Mouse (Mus musculus): ENCODE measurements around the gene 6030498E09Rik. TPM values are rescaled to one million over a fixed set of nuclear protein-coding genes. Genes with fewer than 3 reads are reported as not detected.

Gene 6030498E09Rik
- polyA plus RNA-seq (2011; ENCODE audit: insufficient read length, low read depth, missing spikeins): not detected in 2 replicates

DNA sequence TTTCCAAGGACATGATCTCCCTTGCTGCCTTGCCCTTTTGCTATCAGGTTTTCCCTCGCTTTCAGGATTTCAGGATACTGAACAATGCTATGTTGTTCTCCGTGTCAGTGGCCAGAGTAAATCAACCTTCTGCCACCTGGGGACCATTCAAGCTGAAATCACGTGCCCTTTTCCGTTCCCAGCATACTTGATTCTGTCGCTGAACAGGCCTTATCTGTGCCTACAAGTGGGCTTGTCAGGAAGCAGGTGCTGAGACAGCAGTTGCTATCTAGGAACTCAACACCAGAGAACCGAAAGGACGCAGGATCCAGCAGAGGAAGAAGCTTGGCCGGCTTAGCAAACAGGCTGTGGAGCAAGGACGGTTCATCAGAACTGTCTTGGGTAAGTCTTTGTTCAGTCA is at the start of gene 6030498E09Rik:
6030498E09Rik (plus strand) TSS at position 194 of the 400 bp plus-strand sequence.
- TF ChIP-seq CTCF (IDR thresholded peaks at IDR 0.05; ENCODE audit: borderline replicate concordance, insufficient read depth, low read length) (no peak), POLR2A (IDR thresholded peaks at IDR 0.05; ENCODE audit: low read depth, low read length) (no peak)
- no peak within 1 kb of the TSS for H3K4me3 ChIP-seq (ENCODE audit: insufficient read depth, low read length)

DNA sequence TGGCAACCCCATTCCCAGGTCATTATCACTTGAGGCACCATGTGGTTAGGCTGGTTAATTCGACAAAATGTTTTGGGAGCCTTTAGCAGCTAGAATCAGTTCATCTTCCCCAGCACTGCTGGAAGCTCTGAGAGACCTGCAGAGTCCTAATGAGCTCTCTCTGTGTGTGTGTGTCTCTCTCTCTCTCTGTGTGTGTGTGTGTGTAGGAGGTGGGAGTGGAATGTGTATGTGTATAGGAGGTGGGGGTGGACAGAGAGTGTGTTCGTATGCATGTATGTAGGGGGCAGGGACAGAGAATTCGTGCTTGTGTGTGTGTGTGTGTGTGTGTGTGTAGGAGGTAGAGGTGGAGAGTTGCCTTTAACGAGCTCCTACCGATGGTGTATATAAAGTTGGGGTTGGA is 42.4 kb upstream of the 6030498E09Rik start:
- Histone ChIP-seq H3K27ac (ENCODE audit: insufficient read depth, low read length) (no peak overlapping the region), H3K4me1 (ENCODE audit: control insufficient read depth, insufficient read depth, low read length) (peaks cover 3% of the 10 kb centered on the region; the same call in 1 of the 2 replicates), H3K4me3 (ENCODE audit: insufficient read depth, low read length) (no peak overlapping the region)
- TF ChIP-seq CTCF (IDR thresholded peaks at IDR 0.05; ENCODE audit: borderline replicate concordance, insufficient read depth, low read length) (no peak), POLR2A (IDR thresholded peaks at IDR 0.05; ENCODE audit: low read depth, low read length) (no peak)

More for the DNA sequence above, at the start of gene 6030498E09Rik:
- Histone ChIP-seq H3K4me1 (ENCODE audit: control insufficient read depth, insufficient read depth, low read length) (no peaks in the 10 kb centered on the region), H3K27ac (ENCODE audit: insufficient read depth, low read length) (no peak within 1 kb of the TSS)

DNA sequence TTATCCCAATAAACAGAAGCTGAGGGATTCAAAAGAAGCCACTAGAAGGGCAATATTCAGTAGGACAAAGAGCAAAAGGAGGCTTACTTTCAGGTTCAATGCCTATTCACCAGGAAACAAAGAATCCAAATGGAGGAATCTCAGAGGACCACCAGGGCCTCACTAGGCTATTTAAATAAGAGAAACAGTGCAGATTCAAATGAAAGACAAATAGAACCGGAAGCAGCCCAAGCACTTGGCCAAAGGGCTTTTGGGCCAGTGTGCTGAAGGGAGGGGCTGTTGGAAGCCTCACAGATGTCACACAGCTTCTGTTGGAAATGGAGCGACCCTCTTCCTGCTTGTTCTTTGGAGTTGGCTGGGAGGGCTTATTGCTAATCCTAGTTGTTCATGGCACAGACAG is 41.8 kb upstream of the 6030498E09Rik start:
- Histone ChIP-seq H3K27ac (ENCODE audit: insufficient read depth, low read length) (no peak overlapping the region), H3K4me3 (ENCODE audit: insufficient read depth, low read length) (no peak overlapping the region), H3K4me1 (ENCODE audit: control insufficient read depth, insufficient read depth, low read length) (peaks cover 8% of the 10 kb centered on the region)
- TF ChIP-seq CTCF (IDR thresholded peaks at IDR 0.05; ENCODE audit: borderline replicate concordance, insufficient read depth, low read length): no peak

DNA sequence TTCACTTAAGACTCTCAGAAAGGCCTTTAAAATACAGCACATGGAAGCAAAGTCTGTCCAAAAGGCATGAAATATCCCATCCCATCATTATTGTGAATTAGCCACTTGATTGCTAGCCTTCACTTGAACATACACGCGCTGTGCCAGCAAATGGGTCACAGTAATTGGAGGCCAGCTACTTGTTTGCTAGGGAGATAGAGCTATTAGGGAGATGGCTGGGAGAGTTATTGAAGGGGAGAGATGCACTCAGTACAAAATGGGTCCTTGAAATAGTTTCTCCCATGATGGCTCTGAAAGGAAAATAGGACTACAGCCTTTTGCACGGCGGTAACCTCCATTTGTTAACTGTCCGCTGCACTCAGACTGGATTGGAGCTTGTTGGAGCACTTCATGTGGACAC is 38.8 kb upstream of the 6030498E09Rik start:
- H3K27ac ChIP-seq (ENCODE audit: insufficient read depth, low read length): no peak overlapping the region

DNA sequence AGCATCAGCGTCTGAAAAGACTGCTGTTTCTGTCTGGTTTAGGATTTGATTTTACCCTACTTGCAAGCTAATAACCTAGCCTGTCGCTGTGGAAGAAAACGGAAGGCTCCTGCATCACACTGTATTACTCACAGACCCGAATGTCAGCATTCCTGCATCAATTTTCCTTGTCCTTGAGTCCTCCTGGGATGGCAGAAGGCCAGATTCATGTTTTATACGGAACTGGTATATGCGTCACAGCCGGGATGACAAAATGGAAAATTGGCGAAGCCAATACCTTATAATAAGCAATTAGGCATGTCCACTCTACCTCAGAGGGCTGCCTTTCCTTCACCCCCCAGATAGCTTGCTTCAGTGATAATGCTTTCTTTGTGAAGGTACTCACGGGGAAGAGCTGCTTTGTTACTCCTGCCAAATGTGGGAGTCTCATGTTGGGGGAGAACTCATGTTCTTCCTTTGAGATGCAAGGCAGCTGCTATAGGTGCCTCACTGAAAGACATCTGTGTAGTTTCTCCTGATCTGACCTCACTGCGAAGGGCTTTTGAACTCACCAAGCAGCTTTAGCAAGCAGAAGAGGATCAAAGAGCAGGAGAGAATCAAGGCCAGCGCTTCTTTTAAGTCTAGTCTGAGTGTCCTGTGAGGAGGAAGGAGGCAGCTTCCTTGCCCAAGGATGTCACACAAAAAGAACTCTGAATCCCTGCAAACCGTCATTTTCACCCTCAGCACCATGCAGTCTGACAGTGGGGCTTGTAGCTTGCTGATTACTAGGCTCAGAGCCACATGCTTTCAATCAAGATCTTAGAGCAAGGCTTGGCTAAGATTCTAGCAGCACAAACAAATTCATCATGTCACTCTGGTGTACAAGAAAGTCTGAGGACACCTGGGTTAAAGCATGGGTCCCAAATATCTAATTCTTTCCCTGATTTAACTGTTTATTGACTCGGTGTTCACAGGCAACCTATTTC is 37.3 kb upstream of the 6030498E09Rik start:
- peaks cover 8% of the 10 kb centered on the region for H3K4me1 ChIP-seq (ENCODE audit: control insufficient read depth, insufficient read depth, low read length)
- no peak overlapping the region; the same call in 1 of the 2 replicates for H3K27ac ChIP-seq (ENCODE audit: insufficient read depth, low read length)
- TF ChIP-seq CTCF (IDR thresholded peaks at IDR 0.05; ENCODE audit: borderline replicate concordance, insufficient read depth, low read length) (no peak), POLR2A (IDR thresholded peaks at IDR 0.05; ENCODE audit: low read depth, low read length) (no peak)
- H3K4me3 ChIP-seq (ENCODE audit: insufficient read depth, low read length): no peak overlapping the region

More for the DNA sequence above, 38.8 kb upstream of the 6030498E09Rik start:
- peaks cover 8% of the 10 kb centered on the region for H3K4me1 ChIP-seq (ENCODE audit: control insufficient read depth, insufficient read depth, low read length)
- H3K4me3 ChIP-seq (ENCODE audit: insufficient read depth, low read length): no peak overlapping the region
- TF ChIP-seq CTCF (IDR thresholded peaks at IDR 0.05; ENCODE audit: borderline replicate concordance, insufficient read depth, low read length): no peak
- TF ChIP-seq POLR2A (IDR thresholded peaks at IDR 0.05; ENCODE audit: low read depth, low read length): no peak

DNA sequence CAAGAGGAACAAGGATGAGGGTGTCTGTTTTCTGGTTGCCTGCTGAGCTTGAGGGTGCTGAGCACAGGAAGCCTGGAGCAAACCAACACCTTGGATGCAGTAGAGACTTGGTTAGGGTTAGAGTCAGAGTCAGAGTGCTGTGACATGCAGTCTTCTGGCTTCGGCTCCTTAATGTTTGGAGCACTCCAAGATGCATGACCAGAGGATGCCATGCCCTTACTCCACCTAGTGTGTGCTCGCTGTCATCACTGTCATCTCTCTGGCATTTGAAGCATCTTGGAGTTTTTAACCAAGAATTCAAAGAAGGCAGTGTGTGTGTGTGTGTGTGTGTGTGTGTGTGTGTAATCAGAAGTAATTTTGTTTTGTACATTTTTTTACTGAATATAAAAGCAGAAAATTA is 1.0 kb upstream of the 6030498E09Rik start:
- Histone ChIP-seq H3K4me1 (ENCODE audit: control insufficient read depth, insufficient read depth, low read length) (no peaks in the 10 kb centered on the region), H3K27ac (ENCODE audit: insufficient read depth, low read length) (no peak overlapping the region), H3K4me3 (ENCODE audit: insufficient read depth, low read length) (no peak overlapping the region)
- TF ChIP-seq POLR2A (IDR thresholded peaks at IDR 0.05; ENCODE audit: low read depth, low read length) (no peak), CTCF (IDR thresholded peaks at IDR 0.05; ENCODE audit: borderline replicate concordance, insufficient read depth, low read length) (peak; percentile 11; the same call in 1 of the 2 replicates)

DNA sequence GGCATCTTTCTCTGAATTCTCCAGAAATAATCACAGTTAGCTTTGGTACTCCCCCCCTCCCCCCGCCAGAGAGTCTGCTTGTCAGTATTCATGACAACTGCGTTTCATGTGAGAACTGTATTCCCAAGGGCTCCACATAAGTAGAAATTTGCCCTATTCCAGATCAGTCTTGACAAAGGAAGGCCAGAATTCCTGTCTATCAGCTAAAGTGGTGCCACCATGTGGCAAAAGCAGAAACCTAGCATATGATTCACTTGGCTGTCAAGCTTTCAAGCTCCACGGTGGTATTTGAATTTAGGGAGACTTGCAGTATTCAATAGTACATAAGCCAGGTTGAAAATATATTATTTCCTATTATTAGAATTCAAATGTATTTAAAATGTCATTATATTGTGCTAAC is 585 bp upstream of the 6030498E09Rik start:
- Histone ChIP-seq H3K27ac (ENCODE audit: insufficient read depth, low read length) (no peak overlapping the region), H3K4me1 (ENCODE audit: control insufficient read depth, insufficient read depth, low read length) (no peaks in the 10 kb centered on the region), H3K4me3 (ENCODE audit: insufficient read depth, low read length) (no peak overlapping the region)
- TF ChIP-seq CTCF (IDR thresholded peaks at IDR 0.05; ENCODE audit: borderline replicate concordance, insufficient read depth, low read length) (no peak), POLR2A (IDR thresholded peaks at IDR 0.05; ENCODE audit: low read depth, low read length) (no peak)

DNA sequence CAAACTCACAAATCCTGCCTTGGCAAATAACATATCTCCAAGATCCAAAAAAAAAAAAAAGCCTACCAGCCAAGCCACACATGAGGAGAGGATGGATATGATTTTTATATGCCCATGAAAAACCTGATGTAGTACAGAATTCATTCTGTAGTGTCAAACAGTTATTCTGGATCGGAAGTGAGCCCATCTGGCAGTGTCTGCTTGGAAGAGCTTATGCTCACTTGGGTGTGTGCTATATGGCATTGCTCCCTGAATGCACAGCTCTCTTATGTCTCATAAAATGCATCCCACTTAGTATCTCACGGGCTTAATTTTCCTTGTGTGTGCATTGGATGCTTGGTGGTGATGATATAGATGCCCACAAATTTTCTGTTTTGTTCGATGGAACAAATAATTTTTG is 21.9 kb downstream of the 6030498E09Rik start:
- H3K27ac ChIP-seq (ENCODE audit: insufficient read depth, low read length): no peak overlapping the region
- H3K4me1 ChIP-seq (ENCODE audit: control insufficient read depth, insufficient read depth, low read length): no peaks in the 10 kb centered on the region
- TF ChIP-seq CTCF (IDR thresholded peaks at IDR 0.05; ENCODE audit: borderline replicate concordance, insufficient read depth, low read length) (no peak), POLR2A (IDR thresholded peaks at IDR 0.05; ENCODE audit: low read depth, low read length) (no peak)
- H3K4me3 ChIP-seq (ENCODE audit: insufficient read depth, low read length): no peak overlapping the region

DNA sequence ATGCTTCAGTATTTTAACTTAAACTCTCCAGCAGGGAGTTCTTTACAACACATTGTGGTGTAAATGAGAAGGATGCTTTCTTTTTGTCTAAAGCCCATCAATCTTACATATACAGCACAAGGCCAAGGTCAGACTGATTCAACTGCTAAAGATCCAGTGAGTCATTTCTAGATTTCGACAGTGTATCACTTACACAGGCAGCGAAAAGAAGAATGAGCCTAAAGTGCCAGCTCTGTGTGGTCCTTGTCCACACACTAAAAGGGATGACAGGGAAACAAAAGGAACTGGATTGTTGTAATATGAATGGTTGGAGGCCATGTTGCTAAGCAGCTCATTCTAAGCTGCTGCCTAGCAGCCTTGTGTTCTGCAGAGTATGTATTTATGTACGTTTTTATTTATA is 41.5 kb downstream of the 6030498E09Rik start:
- no peak overlapping the region for H3K27ac ChIP-seq (ENCODE audit: insufficient read depth, low read length)
- TF ChIP-seq POLR2A (IDR thresholded peaks at IDR 0.05; ENCODE audit: low read depth, low read length) (no peak), CTCF (IDR thresholded peaks at IDR 0.05; ENCODE audit: borderline replicate concordance, insufficient read depth, low read length) (no peak)
- H3K4me1 ChIP-seq (ENCODE audit: control insufficient read depth, insufficient read depth, low read length): no peaks in the 10 kb centered on the region
- no peak overlapping the region for H3K4me3 ChIP-seq (ENCODE audit: insufficient read depth, low read length)

DNA sequence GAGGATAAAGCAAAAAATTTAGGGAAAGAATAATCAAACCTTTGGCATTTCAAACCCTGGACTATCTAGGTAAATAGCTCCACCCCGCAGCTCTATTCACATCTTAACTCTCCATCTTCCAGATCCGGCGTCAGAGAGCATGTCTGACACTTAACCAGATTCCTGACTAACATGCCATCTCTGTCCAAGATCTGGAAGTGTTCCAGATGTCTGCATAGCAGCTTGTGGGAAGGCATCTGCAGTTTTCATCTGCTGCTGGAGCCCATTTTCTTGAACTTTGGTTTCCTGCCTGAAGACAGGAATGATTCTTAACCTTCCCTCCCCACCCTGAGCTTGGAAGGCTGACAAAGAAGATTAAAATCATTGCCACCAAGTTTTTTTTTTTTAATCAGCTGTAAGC is 44.4 kb downstream of the 6030498E09Rik start:
- H3K4me1 ChIP-seq (ENCODE audit: control insufficient read depth, insufficient read depth, low read length): no peaks in the 10 kb centered on the region
- TF ChIP-seq POLR2A (IDR thresholded peaks at IDR 0.05; ENCODE audit: low read depth, low read length) (no peak), CTCF (IDR thresholded peaks at IDR 0.05; ENCODE audit: borderline replicate concordance, insufficient read depth, low read length) (no peak)
- H3K4me3 ChIP-seq (ENCODE audit: insufficient read depth, low read length): no peak overlapping the region
- no peak overlapping the region for H3K27ac ChIP-seq (ENCODE audit: insufficient read depth, low read length)

Data from embryonic fibroblast, embryonic 13.5 days (primary cell).